ENCODE assay signal across 15 mouse cellular contexts in the genomic region with DNA sequence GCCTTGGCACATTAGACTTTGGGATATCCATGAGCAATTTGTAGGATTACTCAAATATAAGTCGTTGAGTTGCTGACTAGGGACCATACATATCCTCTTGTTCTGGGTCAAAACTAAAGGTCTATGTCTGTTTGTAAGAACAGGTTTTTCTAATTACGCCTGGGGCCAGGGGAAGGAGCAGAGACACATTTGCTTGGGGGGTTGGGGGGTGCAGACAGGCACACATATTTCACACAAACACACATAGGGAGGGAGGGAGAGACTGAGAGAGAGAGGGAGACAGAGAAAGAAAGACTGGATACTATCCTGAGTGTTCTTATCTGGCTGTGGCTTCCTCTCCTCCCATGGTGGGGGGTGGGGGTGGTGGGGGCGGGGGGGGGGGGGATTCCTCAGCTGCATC. TPM values are rescaled to one million over a fixed set of nuclear protein-coding genes. Genes with fewer than 3 reads are reported as not detected.
DNase-seq lines count a peak whose midpoint lies in the region; ATAC-seq lines count a peak whose summit lies in the region.
"Had no signal": no experiment of that assay in that cellular context is flagged by ENCODE, and none has a peak within 500 bp of the region (broad histone marks: within the 10 kb centered on the region; RNA-seq: fewer than 3 reads in every experiment).

No protein-coding gene starts in this region.

- no peak overlapping the region for H3K4me2 ChIP-seq in kidney, embryonic 15.5 days
- no peak overlapping the region for H3K4me2 ChIP-seq in hindbrain, embryonic 13.5 days
- H3K4me2 ChIP-seq: embryonic facial prominence, embryonic 15.5 days; limb, embryonic 15.5 days had no signal

- peaks cover 16% of the 10 kb centered on the region for H3K36me3 ChIP-seq in kidney, embryonic 15.5 days
- peaks cover 5% of the 10 kb centered on the region for H3K36me3 ChIP-seq in hindbrain, embryonic 13.5 days
- H3K36me3 ChIP-seq: embryonic facial prominence, embryonic 15.5 days had no signal

- WGBS in kidney, embryonic 15.5 days: 25% methylated on average over 3 of the region's 3 CpGs
- WGBS in hindbrain, embryonic 13.5 days: 53% methylated on average over 2 of the region's 3 CpGs

- H3K27ac ChIP-seq in kidney, embryonic 15.5 days: 0 out of 2 replicates have a peak overlapping the region, but pooled peaks have one; percentile 37
- H3K27ac ChIP-seq in hindbrain, embryonic 13.5 days: peak overlapping the region; percentile 64
- H3K27ac ChIP-seq: embryonic facial prominence, embryonic 15.5 days; limb, embryonic 15.5 days had no signal

- H3K9me3 ChIP-seq in kidney, embryonic 15.5 days (replicated peaks): no peaks in the 10 kb centered on the region
- no peaks in the 10 kb centered on the region for H3K9me3 ChIP-seq in hindbrain, embryonic 13.5 days
- H3K9me3 ChIP-seq: embryonic facial prominence, embryonic 15.5 days; limb, embryonic 15.5 days had no signal

- no peak for ATAC-seq in kidney, embryonic 15.5 days (replicated peaks; ENCODE audit: low FRiP score)
- ATAC-seq in hindbrain, embryonic 13.5 days (ENCODE audit: low FRiP score): no peak
- ATAC-seq: intestine, postnatal 0 days had no signal

- H3K9ac ChIP-seq in kidney, embryonic 15.5 days: no peak overlapping the region
- H3K9ac ChIP-seq in hindbrain, embryonic 13.5 days: no peak overlapping the region
- H3K9ac ChIP-seq: embryonic facial prominence, embryonic 15.5 days; limb, embryonic 15.5 days had no signal

- 0 out of 2 replicates have a peak, but pooled peaks cover 3% of the 10 kb centered on the region for H3K4me1 ChIP-seq in kidney, embryonic 15.5 days
- peaks cover 22% of the 10 kb centered on the region for H3K4me1 ChIP-seq in hindbrain, embryonic 13.5 days (replicated peaks)
- H3K4me1 ChIP-seq: embryonic facial prominence, embryonic 15.5 days had no signal

- H3K27me3 ChIP-seq in kidney, embryonic 15.5 days: no peaks in the 10 kb centered on the region
- H3K27me3 ChIP-seq in hindbrain, embryonic 13.5 days: no peaks in the 10 kb centered on the region
- H3K27me3 ChIP-seq: embryonic facial prominence, embryonic 15.5 days had no signal

- H3K4me3 ChIP-seq in kidney, embryonic 15.5 days (replicated peaks): no peak overlapping the region
- no peak overlapping the region for H3K4me3 ChIP-seq in hindbrain, embryonic 13.5 days
- H3K4me3 ChIP-seq: embryonic facial prominence, embryonic 15.5 days; gastrocnemius, adult 2 months; limb, embryonic 15.5 days had no signal

- no peak for DNase-seq in kidney, postnatal 25 days
- peak; percentile 83 for DNase-seq in NIH3T3 (ENCODE audit: low read depth)
- DNase-seq in embryo, embryonic 10.5 days (ENCODE audit: low spot score): peak; percentile 67
- DNase-seq in adrenal gland, adult 2 months: no peak
- DNase-seq in thymus, adult 18-20 months: no peak
- no peak for DNase-seq in lung, postnatal 4 days
- DNase-seq: gastrocnemius, adult 2 months; thymus, postnatal 36 days had no signal

RNA-seq across cellular contexts. Expression of gene Fam217b, which starts 7.9 kb away (rescaled TPM):
- polyA plus RNA-seq in kidney, embryonic 15.5 days (2015; fragmentation: Nextera tagmentation; extraction: Ambion mirVana): 4.1 and 5.5 TPM in 2 replicates
- 8.1 and 9.8 TPM in 2 replicates for polyA plus RNA-seq in hindbrain, embryonic 13.5 days (2015; fragmentation: Nextera tagmentation; extraction: Ambion mirVana)
- 1 to 10 TPM; 3.2 to 8.7 TPM for total RNA-seq in adrenal gland, adult 2 months (2021)
- polyA plus RNA-seq in adrenal gland, adult 2 months (2012; rRNA removed): 2.4 and 2.6 TPM in 2 replicates

RNA-seq across cellular contexts. Expression of gene Ppp1r3d, which starts 7.9 kb away (rescaled TPM):
- polyA plus RNA-seq in kidney, embryonic 15.5 days (2015; fragmentation: Nextera tagmentation; extraction: Ambion mirVana): 2.4 and 2.9 TPM in 2 replicates
- 2.3 and 2.9 TPM in 2 replicates for polyA plus RNA-seq in hindbrain, embryonic 13.5 days (2015; fragmentation: Nextera tagmentation; extraction: Ambion mirVana)
- total RNA-seq in adrenal gland, adult 2 months (2021): 1 to 10 TPM; 2.8 to 7.8 TPM
- polyA plus RNA-seq in adrenal gland, adult 2 months (2012; rRNA removed): 7.0 and 8.8 TPM in 2 replicates

RNA-seq across cellular contexts. Expression of gene Cdh26, which starts 8.1 kb away (rescaled TPM):
- polyA plus RNA-seq in kidney, embryonic 15.5 days (2015; fragmentation: Nextera tagmentation; extraction: Ambion mirVana): 0.70 and 1.2 TPM in 2 replicates
- 0.16 and 0.17 TPM in 2 replicates for polyA plus RNA-seq in hindbrain, embryonic 13.5 days (2015; fragmentation: Nextera tagmentation; extraction: Ambion mirVana)
- not detected for total RNA-seq in adrenal gland, adult 2 months (2021)
- not detected in 2 replicates for polyA plus RNA-seq in adrenal gland, adult 2 months (2012; rRNA removed)
- total RNA-seq: gastrocnemius, adult 2 months; megakaryocyte progenitor cell, adult 5-6 weeks had no signal
- polyA plus RNA-seq: spleen, adult 2 months had no signal

RNA-seq across cellular contexts. Expression of gene Sycp2, which starts 14.7 kb away (rescaled TPM):
- polyA plus RNA-seq in kidney, embryonic 15.5 days (2015; fragmentation: Nextera tagmentation; extraction: Ambion mirVana): 0.04 and 0.17 TPM in 2 replicates
- polyA plus RNA-seq in hindbrain, embryonic 13.5 days (2015; fragmentation: Nextera tagmentation; extraction: Ambion mirVana): 0.31 and 0.35 TPM in 2 replicates
- under 1 TPM; 0.06 to 0.21 TPM for total RNA-seq in adrenal gland, adult 2 months (2021)
- not detected in 2 replicates for polyA plus RNA-seq in adrenal gland, adult 2 months (2012; rRNA removed)
- polyA plus RNA-seq: embryonic facial prominence, embryonic 15.5 days; intestine, postnatal 0 days; spleen, adult 2 months had no signal

Comparison
In these comparisons a context has a peak if more than half of its experiments do, and no peak if none do; other contexts are left out.
1. DNase-seq: peak in NIH3T3 (single experiment) and embryo, embryonic 10.5 days (single experiment); none in kidney, postnatal 25 days (0 of 2), adrenal gland, adult 2 months (single experiment), thymus, adult 18-20 months (0 of 2) and lung, postnatal 4 days (0 of 2).